Mouse (Mus musculus): ENCODE measurements around the gene Ets1. TPM values are rescaled to one million over a fixed set of nuclear protein-coding genes. Genes with fewer than 3 reads are reported as not detected.

Ets1 gene
- polyA plus RNA-seq, 1 experiment from 2014 or later, result 13.6 TPM

- 76% methylated on average over 1 of the region's 1 CpGs for WGBS
- Histone ChIP-seq H3K27me3 (replicated peaks; ENCODE audit: control insufficient read depth, insufficient read depth, low read length) (no peaks in the 10 kb centered on the region), H3K4me2 (replicated peaks; ENCODE audit: low read depth) (no peak overlapping the region), H3K9ac (ENCODE audit: low read depth, low read length) (no peak overlapping the region), H3K36me3 (ENCODE audit: control insufficient read depth, insufficient read depth) (no peaks in the 10 kb centered on the region), H3K4me3 (ENCODE audit: low read depth, low read length) (no peak overlapping the region), H3K9me3 (ENCODE audit: control insufficient read depth) (no peaks in the 10 kb centered on the region), H3K27ac (ENCODE audit: low read depth, low read length) (no peak overlapping the region), H3K4me1 (replicated peaks; ENCODE audit: control insufficient read depth, insufficient read depth, low read length) (no peaks in the 10 kb centered on the region)
- ATAC-seq, result no peak
- no peak for TF ChIP-seq CTCF (IDR thresholded peaks at IDR 0.05; ENCODE audit: low read depth)
Observed at GRCm38 (mm10) chr9:32798171-32798570, 162.2 kb downstream of the Ets1 start.

DNA sequence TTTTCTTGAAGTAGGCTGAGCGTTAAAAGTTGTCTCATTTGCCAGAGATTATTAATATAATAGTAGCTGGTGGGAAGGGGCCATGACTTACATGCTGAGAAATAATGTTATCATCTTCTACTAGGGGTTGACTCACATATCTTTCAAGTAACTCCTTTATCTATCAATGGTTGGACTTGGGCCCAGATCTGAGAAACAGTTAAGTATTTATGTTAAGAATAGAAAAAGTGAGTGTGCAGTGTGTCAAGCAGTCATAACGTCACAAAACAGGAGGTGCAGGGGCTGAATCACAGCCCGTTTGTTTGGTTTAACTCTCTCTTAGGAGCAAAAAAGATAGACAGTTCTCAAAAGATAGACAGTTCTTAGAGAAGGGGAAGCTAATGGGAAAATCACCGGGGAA lies 170.1 kb downstream of the Ets1 start:
- TF ChIP-seq CTCF (IDR thresholded peaks at IDR 0.05; ENCODE audit: low read depth), result no peak
- WGBS, result 46% methylated on average over 4 of the region's 4 CpGs
- ATAC-seq, result no peak

More for the DNA sequence above, 170.1 kb downstream of the Ets1 start:
- no peak overlapping the region for H3K27ac ChIP-seq (ENCODE audit: low read depth, low read length)
- H3K36me3 ChIP-seq (ENCODE audit: control insufficient read depth, insufficient read depth), result no peaks in the 10 kb centered on the region
- no peaks in the 10 kb centered on the region for H3K9me3 ChIP-seq (ENCODE audit: control insufficient read depth)
- no peak overlapping the region for H3K4me3 ChIP-seq (ENCODE audit: low read depth, low read length)
- H3K27me3 ChIP-seq (replicated peaks; ENCODE audit: control insufficient read depth, insufficient read depth, low read length), result no peaks in the 10 kb centered on the region
- H3K4me1 ChIP-seq (replicated peaks; ENCODE audit: control insufficient read depth, insufficient read depth, low read length), result no peaks in the 10 kb centered on the region
- H3K9ac ChIP-seq (ENCODE audit: low read depth, low read length), result no peak overlapping the region
- no peak overlapping the region for H3K4me2 ChIP-seq (replicated peaks; ENCODE audit: low read depth)

Other genes with a start within 250 kb of the Ets1 start
- gene Fli1, start 93.4 kb upstream of the Ets1 start, polyA plus RNA-seq (2015; fragmentation: Nextera tagmentation; extraction: Ambion mirVana), result 6.0 and 6.1 TPM in 2 replicates